Mouse (Mus musculus) monocyte, adult 2 months (primary cell): Measurements from ENCODE around the gene Card9.
"Not testable (repeated sequence)": the region's sequence is repeated elsewhere in the genome, so short reads cannot be mapped to it uniquely, and the experiment has no call there.

Experiments used
- DNase-seq, 2 experiments: peaks; one replicate each; pipeline ENCODE4 v3.0.0; 2022; ENCODE audit warnings: low spot score in 2 of 2, low read depth in 1 of 2

The Card9 gene

DNA sequence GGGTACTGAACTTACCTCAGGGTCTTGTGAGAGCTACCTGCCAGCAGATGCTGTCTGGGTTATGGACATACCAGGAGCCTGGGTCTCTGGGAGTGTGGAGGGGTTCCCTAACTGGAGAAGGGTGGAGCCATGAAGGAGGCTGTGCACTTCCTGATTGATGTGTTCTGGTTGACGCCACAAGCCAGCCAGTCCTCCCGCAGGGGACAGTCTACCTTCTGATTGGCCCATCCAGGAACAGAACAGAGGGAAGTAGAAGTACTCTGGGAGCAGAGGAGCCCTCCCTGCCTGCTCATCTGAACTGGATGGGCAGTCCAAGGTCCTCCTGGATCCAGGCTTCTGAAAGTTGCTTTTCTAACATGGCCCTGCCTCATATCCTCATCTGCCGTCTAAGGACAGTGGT, at the start of gene Card9:
Gene Card9, minus strand, starts transcription at position 147 of the 400 bp plus-strand sequence.
- peak; percentile 57 to 64 for DNase-seq

DNA sequence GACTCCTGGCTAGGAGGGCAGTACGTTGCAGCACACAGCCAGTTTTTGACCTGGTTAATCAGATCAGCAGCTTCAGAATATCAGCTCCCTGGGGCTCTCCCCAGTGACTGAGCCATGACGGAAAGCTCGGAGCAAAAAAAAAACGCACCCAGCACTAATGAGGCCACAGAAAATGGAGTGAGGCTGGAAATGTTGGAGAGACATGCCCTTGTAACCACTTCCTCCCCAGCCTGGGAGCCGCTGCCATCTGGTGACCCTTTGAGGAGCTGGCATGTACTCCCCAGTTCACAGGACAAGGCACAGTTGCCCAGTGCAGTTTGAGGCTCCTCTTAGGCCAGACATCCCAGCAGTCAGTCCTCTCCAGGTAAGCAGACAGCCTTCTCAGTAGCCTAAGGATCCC, 49.4 kb upstream of the Card9 start:
- no peak for DNase-seq

DNA sequence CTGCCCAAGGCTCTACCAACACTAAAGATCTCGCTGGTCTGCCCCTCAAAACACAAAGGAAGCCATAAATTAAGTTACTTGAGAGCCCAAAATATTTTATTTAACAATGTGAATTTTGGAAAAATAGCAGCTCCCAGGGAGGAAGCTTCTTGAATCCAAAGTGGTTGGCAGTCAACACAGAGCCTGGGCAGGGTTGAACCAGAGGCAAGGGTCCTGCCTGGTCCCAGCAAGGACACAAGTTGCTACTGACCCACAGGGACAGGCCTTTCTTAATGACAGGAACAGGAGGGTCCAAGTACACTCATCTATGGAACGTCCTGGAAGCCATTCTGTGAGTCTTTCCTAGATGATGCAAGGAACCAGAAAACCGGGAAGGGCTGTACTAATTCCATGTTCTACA, 48.6 kb upstream of the Card9 start:
- no peak for DNase-seq

DNA sequence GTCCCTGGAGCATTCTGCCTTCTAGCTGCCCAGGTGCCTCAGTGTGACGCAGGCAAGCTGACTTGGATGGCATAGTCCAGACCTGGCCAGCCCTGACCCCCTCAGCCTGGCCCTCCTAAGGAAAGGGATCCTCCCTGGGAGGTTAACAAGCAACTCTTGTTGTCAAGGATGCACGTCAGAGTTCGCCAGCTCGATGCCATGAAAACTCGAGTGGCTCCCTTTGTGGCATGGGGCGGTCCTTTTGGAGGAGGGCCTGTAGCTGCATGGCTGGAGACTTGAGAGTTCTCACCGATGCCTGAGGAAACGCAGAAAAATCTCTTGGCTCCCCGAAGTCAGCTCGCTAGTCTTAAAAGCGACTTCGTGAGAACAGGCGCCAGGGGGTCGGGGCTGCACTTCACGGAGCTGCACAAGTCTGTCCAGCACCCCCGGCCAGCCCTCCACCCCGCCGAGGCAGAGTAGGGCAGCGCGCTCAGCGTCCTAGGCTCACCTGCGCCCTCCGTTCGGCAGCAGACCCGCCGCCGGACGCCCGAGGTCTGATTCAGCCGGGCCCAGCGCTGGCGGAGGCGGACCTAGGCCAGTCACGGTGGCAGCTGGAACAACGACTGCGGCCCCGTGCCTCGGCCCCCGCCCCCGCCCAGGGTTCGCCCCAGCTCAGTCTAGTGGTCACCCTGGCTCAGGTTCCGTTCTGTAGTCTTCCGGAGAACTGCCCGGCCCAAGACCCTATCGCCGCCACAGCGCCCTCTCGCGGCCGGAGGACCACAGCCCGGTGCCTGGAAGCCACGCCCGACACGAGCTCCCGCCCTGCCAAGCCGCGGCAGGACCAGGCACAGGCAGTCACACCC, 48.0 kb upstream of the Card9 start, which contains the start of gene Inpp5e:
Gene Inpp5e, minus strand, starts transcription at position 689 of the 842 bp plus-strand sequence.
- peak; percentile 90 to 97 for DNase-seq

DNA sequence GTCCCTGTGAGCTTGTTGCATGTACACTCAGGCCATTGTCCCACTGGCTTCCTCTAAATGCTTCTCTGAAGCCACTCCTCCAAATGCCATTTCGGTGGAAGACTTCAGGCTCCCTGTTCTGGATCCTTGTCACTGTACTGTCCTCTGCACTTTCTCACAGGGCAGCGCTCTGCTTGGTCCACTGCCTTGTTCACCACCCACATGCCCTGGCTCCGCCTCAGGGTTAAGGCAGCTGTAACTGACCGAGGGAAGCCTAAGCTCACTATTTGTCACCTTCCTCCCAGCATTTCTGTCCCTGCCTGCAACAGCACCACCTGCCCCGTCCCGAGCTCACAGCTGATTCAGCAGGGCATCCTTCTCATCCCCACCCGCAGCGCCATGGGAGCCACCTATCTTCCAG, 42.6 kb upstream of the Card9 start:
- no peak for DNase-seq

DNA sequence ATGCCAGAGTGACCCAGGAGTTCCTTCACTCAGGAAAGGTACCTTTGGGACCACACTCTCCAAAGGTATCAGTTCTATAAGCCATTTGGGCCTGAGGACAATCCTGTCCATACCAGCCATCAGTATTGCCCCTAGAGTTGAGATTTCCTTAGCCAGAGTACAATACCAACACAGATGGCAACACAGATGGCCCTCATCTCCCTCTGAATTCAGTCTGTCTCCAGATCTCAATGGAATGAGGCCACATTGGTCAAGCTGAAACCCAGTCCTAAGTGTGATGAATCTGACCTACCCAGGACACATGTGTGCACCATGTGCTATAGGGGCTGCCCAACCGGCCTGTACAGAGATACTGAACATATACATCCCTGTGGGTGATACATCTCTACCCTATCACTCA, 41.5 kb upstream of the Card9 start:
- no peak for DNase-seq

DNA sequence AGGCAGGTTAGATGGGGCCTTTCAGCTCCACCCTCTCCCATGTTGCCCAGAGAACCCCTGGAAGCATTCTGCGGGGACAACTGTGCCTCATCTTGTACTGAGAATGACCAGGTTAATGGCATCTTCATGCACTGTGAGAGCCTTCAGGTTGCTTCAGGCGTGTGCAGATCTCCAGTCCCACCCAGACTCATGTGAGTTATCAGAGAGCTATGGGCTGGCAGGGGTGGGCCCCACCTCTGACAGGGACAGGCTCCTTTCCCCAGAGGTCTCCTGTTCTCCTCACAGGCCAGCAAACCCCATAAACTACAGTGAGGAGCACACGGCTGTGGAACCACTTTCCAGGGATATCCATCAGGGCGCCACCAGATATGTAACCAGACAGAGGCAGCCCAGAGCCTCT, 40.3 kb upstream of the Card9 start:
- no peak for DNase-seq

DNA sequence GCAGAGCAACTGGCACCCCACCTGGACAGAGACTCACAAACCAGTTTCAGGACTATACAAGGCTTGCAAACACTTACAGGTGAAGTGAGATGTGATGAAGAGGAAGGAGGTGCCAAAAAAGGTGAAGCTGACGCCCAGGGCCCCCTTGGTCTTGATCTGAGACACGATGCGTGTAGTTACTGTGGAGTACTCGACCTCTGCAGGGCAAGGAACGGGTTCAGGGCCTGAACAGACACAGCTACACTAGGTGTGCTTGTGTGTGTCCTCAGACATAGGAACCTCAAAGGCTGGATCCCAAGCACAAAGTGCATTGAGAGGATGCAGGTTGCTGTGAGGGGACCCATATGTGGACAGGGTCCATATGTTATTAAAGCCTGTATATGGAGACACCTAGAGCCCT, 39.6 kb upstream of the Card9 start:
- DNase-seq: no peak

DNA sequence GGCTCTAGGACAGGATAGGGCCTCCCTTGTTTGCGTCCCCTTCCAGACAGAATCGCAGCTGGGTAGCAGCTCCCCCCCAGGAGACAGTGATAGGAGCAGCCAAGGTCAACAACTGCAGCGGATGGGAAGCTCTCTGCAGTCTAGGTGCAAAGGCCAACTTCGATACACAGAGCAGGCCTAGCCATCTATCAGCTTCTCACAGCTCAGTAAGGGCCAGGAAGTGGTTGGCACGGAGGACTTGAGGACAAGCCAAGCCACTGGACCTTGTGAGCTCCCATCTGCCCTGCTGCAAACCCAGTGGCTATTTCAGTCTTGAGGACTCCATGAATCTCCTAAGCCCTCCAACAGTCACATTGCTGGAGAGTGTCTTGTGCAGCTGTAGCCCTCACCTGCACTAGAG, 38.9 kb upstream of the Card9 start:
- no peak for DNase-seq

DNA sequence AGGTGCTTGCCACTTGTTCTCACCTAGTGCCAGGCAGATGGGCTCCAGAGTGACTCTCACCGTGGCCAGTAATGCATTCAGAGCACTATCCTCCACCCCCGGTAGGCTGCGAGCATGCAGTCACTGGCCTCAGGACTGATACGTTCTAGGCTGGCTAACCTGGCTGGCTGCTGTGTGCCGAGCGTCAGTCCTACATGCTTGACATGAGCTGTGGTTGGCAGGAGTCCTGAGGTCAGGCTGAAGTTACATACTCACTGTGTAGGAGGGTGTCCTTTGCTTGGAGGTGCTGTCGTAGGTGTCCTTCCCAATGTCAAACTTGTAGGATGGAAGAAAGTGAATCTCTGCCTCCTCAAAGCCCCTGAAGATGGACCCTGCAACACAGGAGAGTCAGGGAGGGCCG, 38.3 kb upstream of the Card9 start:
- DNase-seq: no peak

DNA sequence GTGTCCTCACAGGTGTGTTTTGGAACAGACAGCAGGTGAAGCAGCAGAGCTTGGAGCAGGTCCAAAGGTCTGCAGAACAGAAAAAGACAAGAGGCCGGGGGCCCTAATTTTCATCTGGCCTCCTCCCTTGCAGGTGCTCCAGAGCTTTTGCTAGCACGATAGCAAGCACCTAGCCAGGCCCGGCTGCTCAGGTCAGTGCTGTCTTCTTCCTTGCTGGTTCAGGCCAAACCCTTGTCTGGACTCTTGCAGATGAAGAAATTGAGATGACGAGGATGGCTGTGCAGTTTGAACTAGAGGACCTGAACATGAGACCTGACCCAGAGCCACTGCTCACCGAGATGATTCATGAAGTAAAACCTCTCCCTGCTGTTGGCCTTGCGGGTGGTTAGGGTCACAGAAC, 30.9 kb upstream of the Card9 start:
- no peak for DNase-seq

DNA sequence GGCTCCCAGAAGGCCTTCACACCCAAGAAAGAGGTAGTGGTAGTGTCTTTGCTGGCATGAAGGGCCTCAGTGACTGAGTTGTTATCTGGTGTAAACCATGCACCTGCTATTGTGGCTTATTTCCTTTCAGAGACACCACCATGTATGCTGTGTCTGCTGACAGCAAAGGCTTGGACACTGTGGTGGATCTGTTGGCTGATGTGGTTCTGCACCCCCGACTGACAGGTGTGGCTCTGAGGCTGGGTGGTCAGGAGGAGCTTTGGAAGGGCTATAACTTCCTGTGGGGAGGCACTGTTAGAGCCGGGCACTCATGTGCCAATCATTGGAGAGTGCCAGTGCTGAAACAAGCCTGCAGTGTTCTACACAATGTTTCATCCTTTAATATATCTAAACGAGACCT, 30.2 kb upstream of the Card9 start:
- no peak for DNase-seq

DNA sequence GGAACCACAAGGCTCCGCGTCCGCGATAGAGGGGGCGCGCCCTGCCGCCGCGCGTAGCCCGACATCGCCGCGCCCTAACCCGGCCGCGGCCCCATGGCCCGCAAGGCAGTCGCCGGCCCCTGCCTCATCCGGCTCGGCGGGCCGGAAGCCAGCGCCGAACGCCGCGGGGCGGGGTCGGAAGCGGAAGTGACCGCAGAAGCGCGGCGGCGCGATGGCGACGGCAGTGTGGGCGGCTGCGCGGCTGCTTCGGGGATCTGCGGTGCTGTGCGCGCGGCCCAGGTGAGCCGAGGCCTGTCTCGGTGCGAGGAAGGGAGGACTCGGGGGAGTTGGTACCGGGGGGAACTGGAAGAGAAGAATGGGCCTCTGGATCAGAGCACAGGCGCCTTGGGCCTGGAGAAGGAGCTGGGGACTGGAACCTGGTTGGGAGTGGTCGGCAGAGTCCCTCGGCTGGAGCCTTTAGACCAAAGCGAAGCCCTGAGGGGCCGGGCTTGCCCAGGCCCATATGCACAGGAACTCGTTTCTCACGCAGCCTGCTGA, 28.5 kb upstream of the Card9 start, which contains the start of the genes Entr1 and Pmpca:
Gene Entr1, minus strand, starts transcription at position 163 of the 537 bp plus-strand sequence.
Gene Pmpca, plus strand, starts transcription at position 186 of the 537 bp plus-strand sequence.
- peak in 1 of 2 experiments; percentile 57 for DNase-seq

DNA sequence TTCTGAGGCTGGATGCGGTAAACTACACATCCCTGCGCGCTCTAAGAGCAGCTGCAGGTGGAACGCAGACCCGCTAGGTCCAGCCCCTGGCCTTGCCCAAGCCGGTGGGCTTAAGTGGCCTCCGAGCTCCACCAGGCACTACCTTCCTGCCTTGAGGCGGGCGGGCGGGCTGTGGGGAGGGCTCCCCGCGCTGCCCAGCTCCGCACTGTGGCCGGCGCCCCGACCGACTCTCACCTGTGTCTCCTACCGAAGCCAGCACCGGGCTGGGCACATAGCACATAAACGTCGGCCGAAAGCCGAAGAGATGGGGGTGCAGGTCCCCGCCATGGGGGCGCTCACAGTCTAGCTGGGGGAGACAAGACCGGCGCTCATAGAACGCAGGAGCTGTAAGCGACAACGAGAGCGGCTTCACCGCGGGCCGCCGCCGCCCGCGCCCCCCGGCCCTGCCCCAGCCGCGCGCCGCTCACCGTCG, 28.0 kb upstream of the Card9 start:
- DNase-seq: no peak

DNA sequence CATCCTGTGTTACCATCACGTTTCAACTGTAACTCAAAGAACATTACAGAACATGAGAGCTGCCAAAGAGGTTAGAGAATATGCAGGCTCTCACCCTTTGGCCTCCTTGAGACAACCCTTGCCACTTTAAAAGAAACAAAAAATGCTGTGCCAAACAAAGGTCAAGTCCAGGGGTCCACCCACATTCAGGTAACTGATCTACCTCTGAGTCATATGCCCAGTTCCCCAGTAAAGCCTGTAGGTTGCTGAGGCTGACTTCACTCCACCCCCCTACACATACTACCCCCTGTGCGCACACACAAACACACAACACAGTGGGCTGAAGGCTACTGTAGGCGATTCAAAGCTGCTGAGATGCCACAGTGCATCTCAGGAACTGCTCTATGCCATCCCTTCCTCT, 27.0 kb upstream of the Card9 start:
- no peak for DNase-seq

DNA sequence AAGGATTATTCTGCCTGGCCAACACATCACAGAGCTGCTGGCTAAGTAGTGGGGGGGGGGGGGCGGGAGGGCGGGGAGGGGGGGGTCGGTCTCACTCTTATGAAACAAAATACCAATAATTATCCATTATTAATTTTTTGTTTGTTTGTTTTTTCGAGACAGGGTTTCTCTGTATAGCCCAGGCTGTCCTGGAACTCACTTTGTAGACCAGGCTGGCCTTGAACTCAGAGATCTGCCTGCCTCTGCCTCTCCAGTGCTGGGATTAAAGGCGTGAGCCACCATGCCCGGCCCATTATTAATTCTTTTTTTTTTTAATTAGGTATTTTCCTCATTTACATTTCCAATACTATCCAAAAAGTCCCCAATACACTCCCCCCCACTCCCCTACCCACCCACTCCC, 20.2 kb upstream of the Card9 start:
- not testable (repeated sequence) for DNase-seq

DNA sequence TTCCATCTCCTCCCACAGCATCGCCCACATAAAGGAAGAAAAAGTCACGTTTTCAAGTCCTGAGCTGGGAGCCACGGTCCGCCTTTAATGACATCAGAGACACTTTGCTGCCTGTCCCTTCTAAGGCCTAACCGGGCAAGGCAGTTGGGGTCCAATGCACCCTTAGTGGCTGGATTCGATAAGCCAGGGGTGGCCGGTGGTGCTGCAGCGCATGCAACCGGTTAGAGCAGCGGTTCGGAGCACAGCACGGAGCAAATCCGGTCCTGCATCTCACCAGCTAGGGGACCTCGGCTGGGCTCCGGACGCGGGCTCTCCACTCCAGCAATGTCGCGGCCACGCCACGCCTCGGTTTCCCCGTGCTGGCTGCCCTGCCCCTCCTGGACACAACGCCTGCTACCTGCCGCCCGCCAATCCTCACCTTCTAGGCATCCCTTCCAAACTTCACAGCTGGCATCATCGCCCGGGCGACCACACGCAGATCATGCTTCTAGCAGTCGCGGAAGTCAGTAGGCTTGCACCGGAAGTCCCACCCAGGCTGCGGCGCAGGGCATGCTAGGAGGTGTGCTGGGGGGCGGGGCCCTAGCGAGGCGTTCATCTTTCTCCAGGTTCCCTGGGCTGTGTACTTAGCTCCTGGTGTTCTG, 19.5 kb upstream of the Card9 start, which contains the start of gene Snapc4:
Gene Snapc4, minus strand, starts transcription at position 523 of the 641 bp plus-strand sequence.
- peak in 1 of 2 experiments; percentile 50 for DNase-seq

DNA sequence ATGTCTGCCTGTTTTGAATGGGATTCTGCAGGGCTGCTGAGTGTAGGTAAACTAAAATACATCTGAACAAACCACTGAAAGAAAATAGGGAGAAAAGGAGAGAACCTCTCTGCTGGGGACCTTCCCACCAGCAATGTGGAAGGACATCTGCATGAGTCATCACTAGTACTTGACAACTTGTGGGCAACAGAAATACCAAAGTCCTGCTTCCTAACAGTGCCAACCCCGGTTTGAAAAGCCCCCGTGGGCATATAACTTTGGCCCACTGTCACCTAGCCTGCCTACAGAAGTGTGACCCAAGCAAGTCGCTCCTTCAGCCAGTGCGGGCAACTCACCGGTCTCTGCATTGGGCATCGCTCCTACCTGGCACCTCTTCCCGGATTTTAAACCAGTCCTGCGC, 11.7 kb upstream of the Card9 start:
- no peak for DNase-seq

DNA sequence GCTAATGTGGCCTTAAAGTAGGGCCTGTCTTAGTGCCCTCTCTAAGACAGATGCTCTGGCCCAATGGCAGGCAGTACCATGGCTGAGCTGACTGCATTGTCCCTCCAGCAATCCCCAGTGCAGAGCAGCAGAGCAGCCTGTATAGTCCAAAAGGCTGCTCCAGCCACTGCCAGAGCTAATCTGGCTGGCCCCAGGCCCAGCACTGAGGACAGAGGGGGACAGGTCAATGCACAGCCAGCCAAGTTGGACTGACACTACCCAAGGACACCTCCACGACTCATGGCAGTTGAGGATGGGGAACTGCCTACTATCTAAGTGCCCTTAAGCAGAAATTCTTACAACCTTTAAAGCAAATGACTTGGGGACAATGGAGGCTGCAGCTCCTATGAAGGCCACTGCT, 7.9 kb upstream of the Card9 start:
- DNase-seq: no peak

DNA sequence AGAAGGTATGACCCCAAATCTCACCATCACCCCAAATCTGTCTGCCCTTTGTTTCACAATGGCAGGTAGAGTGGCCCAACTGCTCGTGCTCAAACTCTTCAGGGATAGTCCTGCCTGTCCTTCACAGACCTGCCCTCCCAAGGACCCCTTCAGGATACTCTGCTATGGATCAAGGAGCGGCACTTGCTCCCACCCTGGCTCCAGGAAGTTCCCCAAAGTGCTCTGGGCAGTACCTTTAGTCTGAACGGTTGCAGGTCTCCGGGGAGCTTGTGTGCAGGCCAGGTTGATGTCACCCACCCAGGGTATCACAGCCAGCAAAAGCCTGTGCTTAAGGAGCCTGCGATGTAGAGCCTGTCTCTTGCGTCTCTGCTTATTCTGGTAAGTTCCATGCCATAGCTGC, 7.2 kb upstream of the Card9 start:
- DNase-seq: no peak

DNA sequence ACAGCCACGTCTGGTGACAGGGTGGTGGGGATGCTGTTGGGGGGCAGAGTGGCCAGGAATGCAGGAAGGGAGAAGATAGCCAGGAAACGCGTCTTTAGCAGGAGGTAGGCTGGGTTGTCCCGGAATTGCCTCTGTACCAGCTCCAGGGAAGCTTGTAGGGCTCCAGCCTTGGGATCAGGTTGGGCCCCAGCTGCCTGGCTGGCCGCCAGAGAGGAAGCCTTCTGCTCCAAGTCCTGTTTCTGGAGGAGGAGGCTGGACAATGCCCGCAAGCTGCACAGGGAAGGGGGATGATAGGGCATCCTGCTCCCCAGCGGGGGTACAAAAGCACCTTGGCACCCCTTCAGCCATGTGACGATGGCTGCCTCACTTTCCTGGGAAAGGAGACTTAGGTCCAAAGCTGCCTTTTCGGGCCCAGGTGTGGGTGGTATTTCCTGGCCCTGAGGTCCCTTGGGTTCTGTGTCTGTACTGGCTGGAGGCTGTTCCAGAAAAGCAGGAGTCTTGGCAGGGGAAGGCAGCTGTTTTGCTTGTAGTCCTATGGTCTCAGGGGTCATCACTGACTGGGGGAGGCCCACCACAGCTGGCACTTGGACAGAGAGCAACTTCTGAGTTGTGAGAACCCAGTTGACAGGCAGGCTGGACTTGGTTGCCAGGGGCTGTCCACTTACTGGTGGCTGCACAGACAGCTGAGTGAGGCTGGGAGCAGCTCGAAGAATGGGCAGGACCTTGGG, 4.2 kb upstream of the Card9 start:
- DNase-seq: no peak
